Mouse (Mus musculus) MEL (cell line): Measurements from ENCODE around the gene Bcl6.

Source experiments
- HCFC1 ChIP-seq: IDR thresholded peaks from 2 replicates; pipeline ENCODE4 v1.6.1; 2012; ENCODE audit warnings: low read depth, mild to moderate bottlenecking, inconsistent platforms, low read length, improper control_type of control experiment, moderate library complexity
- POLR2A ChIP-seq, 2 experiments: IDR thresholded peaks; 2 replicates each; pipeline ENCODE4 v1.6.1; 2011 to 2012; ENCODE audit warnings: low read length in 2 of 2, mild to moderate bottlenecking in 2 of 2, control low read depth in 1 of 2, improper control_type of control experiment in 1 of 2, low read depth in 1 of 2, moderate library complexity in 1 of 2; ENCODE audit not compliant: control insufficient read depth in 1 of 2, insufficient read depth in 1 of 2, poor library complexity in 1 of 2
- SMC3 ChIP-seq: IDR thresholded peaks from 2 replicates; pipeline ENCODE4 v1.6.1; 2011; ENCODE audit warnings: low read depth, low read length, improper control_type of control experiment

DNA sequence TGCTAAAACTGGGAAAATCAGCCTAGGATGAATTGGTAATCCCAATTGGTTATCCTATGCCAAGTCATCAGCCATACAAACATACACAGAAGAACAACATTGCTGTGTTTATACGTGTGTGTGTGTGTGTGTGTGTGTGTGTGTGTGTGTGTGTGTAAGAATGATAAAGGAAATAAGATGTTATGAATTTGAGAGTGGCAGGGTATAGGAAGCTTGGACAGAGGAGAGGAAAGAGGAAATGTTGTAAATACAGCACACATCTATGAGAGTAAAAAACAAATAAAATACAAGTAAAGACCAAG is 34.7 kb downstream of the Bcl6 start:
- no peak for TF ChIP-seq HCFC1
- no peak for TF ChIP-seq SMC3
- TF ChIP-seq POLR2A (IDR thresholded peaks at IDR 0.05; ENCODE audit: control insufficient read depth in 1 of 2, insufficient read depth in 1 of 2, low read depth in 1 of 2, low read length in 2 of 2, poor library complexity in 1 of 2) = no peak
